Mouse (Mus musculus) naive thymus-derived CD4-positive, alpha-beta T cell, adult 2 months (primary cell): ENCODE measurements at regions not wholly inside any gene's neighbourhood (a gene's known extent, or its start where the extent isn't known, plus 50 kb on each side); places are given as distances from the start of the nearest gene placed in this dataset.
A peak's percentile ranks its signal among the peaks of the same experiment; 100 is the strongest.

Experiments
- DNase-seq: peaks from one replicate; pipeline ENCODE4 v3.0.0-alpha.2; 2011; ENCODE audit warnings: low read depth

GRCm38 (mm10) chrX:7474831-7475230 is 98.6 kb upstream of the Foxp3 start:
- DNase-seq, result no peak

GRCm38 (mm10) chrX:7473814-7474213 is 98.2 kb upstream of the Usp27x start:
- peak; percentile 73 for DNase-seq

- no peak for DNase-seq
These were observed 94.2 kb upstream of the Usp27x start for GRCm38 (mm10) chrX:7469801-7470200.

GRCm38 (mm10) chrX:7467985-7468384 is 92.4 kb upstream of the Usp27x start:
- DNase-seq, result no peak

- no peak for DNase-seq
These were observed 81.2 kb upstream of the Usp27x start for GRCm38 (mm10) chrX:7456851-7457250.

- DNase-seq, result no peak
These were observed 69.4 kb upstream of the Usp27x start for GRCm38 (mm10) chrX:7445035-7445434.

- no peak for DNase-seq
These were observed 69.0 kb upstream of the Usp27x start for GRCm38 (mm10) chrX:7444583-7444982.

GRCm38 (mm10) chrX:7443996-7444421 is 68.4 kb upstream of the Usp27x start:
- DNase-seq, result no peak

GRCm38 (mm10) chrX:7435375-7436042 is 59.9 kb upstream of the Usp27x start:
- no peak for DNase-seq

GRCm38 (mm10) chrX:7434268-7434667 is 58.6 kb upstream of the Usp27x start:
- no peak for DNase-seq

- DNase-seq, result no peak
These were observed 54.8 kb upstream of the Usp27x start for GRCm38 (mm10) chrX:7430456-7430855.

- DNase-seq, result no peak
These were observed 53.9 kb upstream of the Usp27x start for GRCm38 (mm10) chrX:7429524-7429865.

GRCm38 (mm10) chrX:7428621-7429523 is 53.2 kb upstream of the Usp27x start:
- DNase-seq, result no peak
